Mouse (Mus musculus): ENCODE results near the gene Cryaa.

Cryaa gene

GRCm38 (mm10) chr17:31709121-31709741 lies 31.6 kb downstream of the Cryaa start:
- DNase-seq (ENCODE audit: inconsistent ontology term), result peak; percentile 38

DNA sequence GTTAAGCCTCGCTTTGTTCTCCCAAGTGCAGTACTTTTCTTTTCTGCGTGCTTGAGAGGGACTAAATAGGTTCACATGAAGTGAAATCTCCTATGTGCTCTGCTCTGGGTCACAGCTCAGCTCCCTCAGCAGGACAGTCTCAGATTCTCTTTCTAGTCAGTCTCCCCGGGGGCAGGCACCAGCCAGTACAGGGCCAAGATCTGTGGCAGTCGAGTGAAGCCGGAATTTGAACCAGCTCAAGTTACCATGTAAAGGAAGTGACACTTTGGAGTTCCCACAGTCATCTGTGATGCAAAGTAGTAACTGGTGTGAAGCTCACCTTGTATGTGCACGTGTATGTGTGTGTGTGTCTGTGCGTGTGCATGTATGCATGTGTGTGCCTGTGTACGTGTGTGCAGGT lies 32.8 kb downstream of the Cryaa start:
- no peak for DNase-seq (ENCODE audit: inconsistent ontology term)

DNA sequence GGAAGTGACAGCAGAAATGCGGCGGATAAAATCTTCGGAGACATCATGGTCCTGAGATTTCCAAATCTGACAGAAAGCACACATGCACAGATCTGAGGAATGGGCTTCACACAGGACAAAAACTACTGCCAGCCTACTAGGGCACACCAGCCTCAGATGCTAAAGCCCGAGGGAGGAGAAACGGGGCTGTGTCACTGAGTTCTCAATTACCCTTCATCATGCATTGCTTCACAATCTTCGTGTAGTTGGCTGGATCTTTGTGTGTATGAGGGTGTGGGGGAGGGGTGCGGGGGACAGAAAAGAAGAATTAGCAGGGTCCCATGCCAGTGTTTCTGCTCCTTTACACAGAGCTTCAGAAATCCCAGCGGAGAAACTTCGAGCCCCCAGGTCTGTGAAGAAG lies 36.1 kb downstream of the Cryaa start:
- DNase-seq (ENCODE audit: inconsistent ontology term), result no peak

DNA sequence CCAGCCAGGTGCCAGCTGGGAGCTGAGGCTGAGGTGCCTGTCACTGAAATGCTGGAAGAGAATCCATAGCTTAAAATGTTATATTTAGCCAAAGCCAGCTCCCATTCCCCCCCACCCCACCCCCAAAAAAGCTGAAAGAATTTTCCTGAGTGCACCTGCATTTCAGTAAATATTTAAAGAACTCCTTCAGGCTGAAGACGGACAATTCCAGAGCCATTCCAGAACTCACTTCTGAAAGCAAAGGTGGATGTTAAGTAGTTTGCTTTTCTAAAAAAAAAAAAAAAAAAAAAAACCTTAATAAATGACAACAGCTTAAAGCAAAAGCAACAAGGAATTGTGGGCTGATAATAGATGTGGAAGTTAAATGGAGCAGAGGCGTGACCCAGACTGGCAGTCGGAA lies 36.5 kb downstream of the Cryaa start:
- DNase-seq (ENCODE audit: inconsistent ontology term), result no peak

GRCm38 (mm10) chr17:31715006-31715405 lies 37.4 kb downstream of the Cryaa start:
- DNase-seq (ENCODE audit: inconsistent ontology term), result no peak

DNA sequence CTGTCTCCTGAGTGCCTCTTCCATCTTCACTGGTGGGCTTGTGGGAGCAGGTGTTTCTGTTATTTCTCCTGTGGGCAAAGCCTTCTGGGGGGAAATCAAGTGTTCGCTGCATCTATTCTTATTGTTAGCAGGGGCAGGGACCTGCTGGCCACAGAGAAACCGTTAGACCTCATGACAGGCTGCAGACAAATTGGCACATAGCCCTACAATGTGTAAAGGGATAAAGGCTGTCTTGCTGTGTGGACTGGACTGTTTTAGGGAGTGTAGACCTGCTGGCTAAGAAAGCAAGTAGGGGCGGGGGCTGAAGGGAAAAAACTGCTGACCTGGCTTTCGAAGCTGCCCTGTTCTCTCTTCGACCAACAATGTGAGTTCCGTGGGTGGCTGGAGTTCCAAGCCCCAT lies 44.0 kb downstream of the Cryaa start:
- no peak for DNase-seq (ENCODE audit: inconsistent ontology term)

GRCm38 (mm10) chr17:31725366-31725765 lies 47.8 kb downstream of the Cryaa start:
- no peak for DNase-seq (ENCODE audit: inconsistent ontology term)

GRCm38 (mm10) chr17:31726216-31726615 lies 48.6 kb downstream of the Cryaa start:
- DNase-seq (ENCODE audit: inconsistent ontology term), result no peak

DNA sequence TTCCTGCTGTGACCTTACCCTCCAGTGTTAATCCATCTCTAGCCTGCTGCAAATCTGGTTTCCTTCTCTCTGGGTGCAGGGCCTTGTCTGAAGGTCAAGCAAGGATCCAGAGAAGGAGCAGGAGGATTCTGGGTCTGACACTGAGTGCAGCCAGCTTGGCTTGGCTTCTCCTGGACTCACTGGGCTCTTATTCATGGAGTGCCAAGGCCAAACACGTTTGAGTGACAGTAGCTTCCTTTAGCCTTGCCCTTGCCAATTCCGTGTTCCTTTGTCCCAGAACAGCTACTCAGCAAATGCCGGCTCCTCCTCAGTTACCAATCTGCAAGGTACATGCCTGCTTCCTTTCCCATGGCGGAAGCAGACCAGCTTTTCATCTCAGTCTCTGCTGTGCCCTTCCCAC lies 49.6 kb downstream of the Cryaa start:
- DNase-seq (ENCODE audit: inconsistent ontology term), result peak; percentile 70

GRCm38 (mm10) chr17:31728043-31728442 lies 50.4 kb downstream of the Cryaa start:
- no peak for DNase-seq (ENCODE audit: inconsistent ontology term)

DNA sequence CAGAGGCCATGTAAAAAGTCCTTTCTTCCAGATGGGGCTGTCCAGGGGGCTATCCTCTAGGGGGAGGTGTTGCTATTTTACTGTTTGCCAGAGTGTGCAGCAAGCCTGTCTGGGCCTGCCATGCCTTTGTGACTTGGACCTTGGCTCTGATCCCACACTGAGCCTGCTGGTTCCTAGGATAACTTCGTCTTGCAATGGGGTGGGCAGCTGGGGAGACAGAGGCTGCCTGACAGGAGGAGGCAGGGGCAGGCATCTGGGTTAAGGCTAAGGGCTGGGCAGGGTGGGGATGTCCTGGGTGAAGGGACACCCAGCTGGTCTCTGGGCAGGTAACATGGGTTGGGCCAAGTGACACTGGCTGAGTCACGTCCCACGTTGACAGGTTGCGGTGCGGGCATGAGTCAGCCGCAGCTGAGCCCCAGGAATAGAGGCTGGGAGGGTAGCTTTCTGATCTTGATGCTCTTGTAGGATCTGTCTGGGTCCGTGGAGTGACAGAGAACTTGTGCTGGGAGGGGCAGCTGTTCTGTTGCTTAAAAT lies 51.4 kb downstream of the Cryaa start:
- peak; percentile 42 for DNase-seq (ENCODE audit: inconsistent ontology term)

GRCm38 (mm10) chr17:31731038-31731437 lies 53.4 kb downstream of the Cryaa start:
- no peak for DNase-seq (ENCODE audit: inconsistent ontology term)
